Mouse (Mus musculus): Measurements from ENCODE around the gene Ddc. TPM values are rescaled to one million over a fixed set of nuclear protein-coding genes. Genes with fewer than 3 reads are reported as not detected.

Ddc gene
- polyA plus RNA-seq, 1 experiment from 2014 or later: 46.3 TPM

DNA sequence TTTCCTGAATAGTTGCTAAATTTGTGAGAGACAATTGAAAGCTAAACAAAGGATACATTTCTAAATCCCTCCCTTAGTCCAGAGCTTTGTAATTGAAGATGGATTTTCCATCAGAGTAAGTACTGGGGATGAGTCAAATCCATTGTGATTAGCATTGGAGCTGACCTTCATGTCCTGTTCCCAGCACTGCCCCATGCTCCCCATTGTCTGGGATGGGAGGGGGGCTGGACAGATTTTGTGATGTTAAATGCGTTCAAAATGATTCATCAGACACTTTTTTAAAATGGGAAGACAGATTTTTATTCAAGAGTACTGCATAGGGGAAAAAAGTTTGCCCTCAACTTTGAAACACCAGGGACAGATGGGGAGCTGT is 16.2 kb downstream of the Ddc start:
- Histone ChIP-seq H3K9ac (no peak overlapping the region), H3K27me3 (replicated peaks) (no peaks in the 10 kb centered on the region), H3K4me1 (replicated peaks) (peaks cover 34% of the 10 kb centered on the region), H3K27ac (no peak overlapping the region), H3K4me2 (replicated peaks) (no peak overlapping the region), H3K36me3 (no peaks in the 10 kb centered on the region), H3K4me3 (replicated peaks) (no peak overlapping the region), H3K9me3 (no peaks in the 10 kb centered on the region)
- WGBS: 65% methylated on average over 1 of the region's 1 CpGs
- no peak for ATAC-seq

DNA sequence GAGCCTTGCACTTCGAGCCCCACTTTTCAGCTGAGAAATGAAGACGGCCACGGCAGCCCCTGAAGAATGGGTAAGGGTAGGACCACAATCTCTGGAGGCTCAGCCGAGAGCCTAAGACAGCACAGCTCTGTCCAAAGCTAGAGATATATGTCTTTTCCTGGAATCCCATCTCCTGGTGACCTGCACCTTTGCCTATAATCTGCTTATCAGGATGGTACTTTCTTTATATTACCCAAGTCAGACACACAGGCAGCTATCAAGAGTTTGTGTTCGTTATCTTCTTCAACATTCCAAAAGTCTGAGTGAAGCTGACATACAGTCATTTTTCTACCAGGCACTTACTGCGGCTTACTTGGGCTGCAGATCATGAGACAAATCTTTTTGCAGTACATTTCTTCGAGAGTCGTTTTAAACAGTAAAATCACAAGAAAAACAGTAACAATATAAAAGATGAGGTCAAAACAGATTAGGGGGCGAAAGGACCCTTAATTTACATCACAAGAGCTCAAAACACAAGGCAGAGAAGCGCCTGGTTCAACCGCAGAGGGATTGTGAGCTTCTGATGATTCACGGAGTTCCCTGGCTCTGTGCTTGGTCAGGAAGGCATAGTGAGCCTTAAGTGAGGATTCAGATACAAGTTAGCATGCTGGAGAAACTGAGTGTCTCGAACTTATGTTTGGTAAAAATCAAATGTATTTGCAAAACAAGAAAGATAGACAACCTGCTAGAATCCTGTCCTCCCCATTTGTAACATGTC is 16.7 kb downstream of the Ddc start:
- H3K9ac ChIP-seq: no peak overlapping the region

DNA sequence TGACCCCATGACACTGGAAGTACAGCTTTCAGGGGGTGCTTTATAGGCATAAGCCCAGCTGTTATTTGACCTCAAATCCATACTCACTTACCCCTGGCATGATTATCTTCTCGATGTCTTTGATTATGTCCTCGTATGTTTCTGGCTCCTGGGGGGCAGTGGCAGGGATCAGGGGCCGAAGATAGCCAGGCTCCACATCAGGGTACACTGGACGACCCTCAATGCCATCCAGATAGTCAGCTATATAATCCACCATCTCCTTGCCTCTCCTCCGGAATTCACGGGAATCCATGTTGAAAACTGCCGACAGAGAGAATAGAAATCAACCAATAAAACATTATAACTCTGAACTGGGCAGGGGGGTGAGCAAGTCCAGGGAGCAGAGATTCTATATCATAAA is 17.6 kb downstream of the Ddc start:
- Histone ChIP-seq H3K4me1 (replicated peaks) (peaks cover 32% of the 10 kb centered on the region), H3K9me3 (no peaks in the 10 kb centered on the region), H3K36me3 (no peaks in the 10 kb centered on the region), H3K4me3 (replicated peaks) (no peak overlapping the region), H3K9ac (no peak overlapping the region), H3K27me3 (replicated peaks) (no peaks in the 10 kb centered on the region), H3K4me2 (replicated peaks) (no peak overlapping the region), H3K27ac (peak overlapping the region; percentile 95)
- 72% methylated on average over 7 of the region's 7 CpGs for WGBS
- no peak for ATAC-seq

More for the DNA sequence above, 16.7 kb downstream of the Ddc start:
- 50% methylated on average over 13 of the region's 13 CpGs for WGBS
- H3K4me3 ChIP-seq (replicated peaks): no peak overlapping the region
- H3K4me1 ChIP-seq (replicated peaks): peaks cover 34% of the 10 kb centered on the region
- H3K27ac ChIP-seq: peak overlapping the region; percentile 42; the same call in 1 of the 2 replicates
- no peaks in the 10 kb centered on the region for H3K36me3 ChIP-seq
- no peak overlapping the region for H3K4me2 ChIP-seq (replicated peaks)
- H3K27me3 ChIP-seq (replicated peaks): no peaks in the 10 kb centered on the region
- ATAC-seq: no peak
- H3K9me3 ChIP-seq: no peaks in the 10 kb centered on the region

DNA sequence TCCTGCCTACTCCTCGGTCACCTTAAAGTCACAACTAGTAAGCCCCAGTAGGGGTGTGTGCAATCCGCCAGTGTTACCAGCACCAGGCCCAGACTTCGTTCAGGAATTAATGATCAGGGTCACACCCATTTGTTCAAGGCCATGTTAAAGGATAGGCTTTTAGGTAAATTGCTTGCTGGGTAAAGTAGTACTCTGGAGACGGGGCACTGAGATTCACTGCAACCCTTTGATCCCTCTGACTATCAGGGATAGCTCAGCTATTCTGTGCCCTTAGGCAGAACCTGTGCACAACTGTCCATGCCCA is 18.3 kb downstream of the Ddc start:
- peak; percentile 29 for ATAC-seq
- H3K4me1 ChIP-seq (replicated peaks): peaks cover 26% of the 10 kb centered on the region

DNA sequence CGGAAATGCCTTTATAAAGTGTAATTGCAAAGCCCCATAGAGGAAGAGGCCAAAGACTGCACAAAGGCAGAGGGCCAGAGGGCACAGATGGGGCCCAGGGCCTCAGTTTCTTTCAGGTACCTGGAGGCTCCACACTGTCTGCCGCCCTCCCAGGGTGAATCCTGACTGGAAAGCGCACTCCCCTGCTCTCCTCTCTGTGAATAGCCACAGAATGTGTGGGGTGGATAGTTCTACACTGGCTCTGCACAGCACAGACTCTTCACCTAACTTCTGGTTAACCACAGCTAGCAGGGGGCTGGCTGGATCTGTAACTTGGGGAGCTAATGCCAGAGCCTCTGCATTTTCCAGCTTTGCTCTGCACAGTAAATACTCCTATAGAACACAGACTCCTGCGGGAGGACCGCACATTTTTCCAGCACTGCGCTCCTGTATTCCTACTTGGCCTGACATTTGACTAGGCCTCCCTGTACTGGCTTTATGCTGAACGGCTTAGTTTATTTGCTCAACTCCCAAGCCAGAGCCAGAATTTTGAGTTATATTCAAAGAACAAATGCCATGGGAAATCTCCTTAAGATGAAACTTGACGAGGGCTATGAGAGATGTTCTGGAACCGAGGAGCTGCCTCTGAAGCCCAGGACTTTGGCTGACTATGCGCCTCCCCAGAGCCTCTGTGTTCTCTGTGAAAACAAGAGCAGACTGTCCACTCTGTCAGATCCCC is 18.8 kb downstream of the Ddc start:
- Histone ChIP-seq H3K27me3 (replicated peaks) (no peaks in the 10 kb centered on the region), H3K4me3 (replicated peaks) (no peak overlapping the region), H3K36me3 (no peaks in the 10 kb centered on the region), H3K4me1 (replicated peaks) (peaks cover 24% of the 10 kb centered on the region), H3K4me2 (replicated peaks) (no peak overlapping the region), H3K9me3 (no peaks in the 10 kb centered on the region), H3K27ac (peak overlapping the region; percentile 95), H3K9ac (peak overlapping the region; percentile 14; the same call in 1 of the 2 replicates)
- 43% methylated on average over 10 of the region's 10 CpGs for WGBS
- peak; percentile 61 for ATAC-seq

More for the DNA sequence above, 18.3 kb downstream of the Ddc start:
- H3K36me3 ChIP-seq: no peaks in the 10 kb centered on the region
- peak overlapping the region; percentile 95 for H3K27ac ChIP-seq
- 42% methylated on average over 4 of the region's 4 CpGs for WGBS
- no peak overlapping the region for H3K9ac ChIP-seq
- H3K9me3 ChIP-seq: no peaks in the 10 kb centered on the region
- H3K27me3 ChIP-seq (replicated peaks): no peaks in the 10 kb centered on the region
- no peak overlapping the region for H3K4me2 ChIP-seq (replicated peaks)
- H3K4me3 ChIP-seq (replicated peaks): no peak overlapping the region

DNA sequence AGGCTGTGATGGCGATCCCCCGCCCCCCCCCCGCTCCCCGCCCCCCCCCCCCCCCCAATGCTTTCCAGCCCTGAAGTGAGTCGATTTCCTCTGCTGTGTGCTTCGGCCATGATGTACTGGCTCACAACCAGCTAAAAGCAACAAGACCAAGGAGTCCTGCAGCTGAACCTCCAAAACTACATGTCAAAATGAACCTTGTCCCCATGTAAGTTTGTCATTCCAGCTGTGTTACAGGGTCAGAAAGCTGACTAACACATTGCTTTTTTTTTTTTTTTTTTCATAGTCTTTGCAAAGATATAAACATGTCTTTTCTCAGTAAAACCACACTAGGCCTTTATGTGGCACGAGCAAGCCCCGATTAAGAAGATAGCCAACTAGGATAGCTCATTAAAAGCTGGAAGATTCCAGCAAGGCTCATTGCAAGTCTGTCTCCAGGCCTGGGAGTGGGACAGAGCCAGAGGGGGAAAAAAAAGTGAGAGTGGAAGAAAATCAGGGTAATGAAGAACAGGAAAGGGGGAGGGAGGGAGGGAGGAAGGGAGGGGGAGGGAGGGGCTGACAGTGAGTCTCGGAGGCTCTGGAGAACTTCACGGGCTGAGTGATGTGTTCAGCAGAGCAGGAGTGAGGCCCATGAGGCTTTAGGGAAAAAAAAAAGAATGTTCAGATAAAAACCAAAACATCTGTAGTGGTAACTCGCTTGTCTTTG is 19.5 kb downstream of the Ddc start:
- ATAC-seq: peak; percentile 78
- Histone ChIP-seq H3K4me3 (replicated peaks) (no peak overlapping the region), H3K9me3 (no peaks in the 10 kb centered on the region), H3K27me3 (replicated peaks) (no peaks in the 10 kb centered on the region), H3K9ac (no peak overlapping the region), H3K27ac (peak overlapping the region; percentile 95), H3K4me2 (replicated peaks) (no peak overlapping the region), H3K4me1 (replicated peaks) (peaks cover 21% of the 10 kb centered on the region), H3K36me3 (no peaks in the 10 kb centered on the region)
- WGBS: 14% methylated on average over 11 of the region's 11 CpGs

DNA sequence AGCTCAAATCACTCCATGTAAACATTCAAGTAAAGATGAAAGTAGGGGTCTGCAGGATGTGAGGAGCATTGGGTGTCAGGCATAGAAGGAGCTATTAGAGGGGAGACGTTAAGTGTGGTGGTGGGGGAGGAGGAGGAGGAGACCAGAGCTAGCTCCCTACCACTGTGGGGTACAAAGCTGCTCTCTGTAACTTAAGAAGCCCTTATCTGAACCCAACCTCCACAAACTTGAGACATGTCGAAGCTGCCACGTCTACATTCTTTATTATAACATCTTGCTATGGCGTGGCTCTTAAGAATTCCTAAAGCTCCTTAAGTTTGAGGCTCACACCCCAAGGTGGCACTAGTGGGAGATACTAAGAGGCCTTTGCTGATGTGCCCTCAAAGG is 20.1 kb downstream of the Ddc start:
- Histone ChIP-seq H3K27me3 (replicated peaks) (no peaks in the 10 kb centered on the region), H3K36me3 (no peaks in the 10 kb centered on the region), H3K4me2 (replicated peaks) (no peak overlapping the region), H3K4me3 (replicated peaks) (no peak overlapping the region), H3K9ac (no peak overlapping the region), H3K9me3 (no peaks in the 10 kb centered on the region), H3K27ac (peak overlapping the region; percentile 95), H3K4me1 (replicated peaks) (peaks cover 25% of the 10 kb centered on the region)
- ATAC-seq: no peak
- 34% methylated on average over 4 of the region's 4 CpGs for WGBS

DNA sequence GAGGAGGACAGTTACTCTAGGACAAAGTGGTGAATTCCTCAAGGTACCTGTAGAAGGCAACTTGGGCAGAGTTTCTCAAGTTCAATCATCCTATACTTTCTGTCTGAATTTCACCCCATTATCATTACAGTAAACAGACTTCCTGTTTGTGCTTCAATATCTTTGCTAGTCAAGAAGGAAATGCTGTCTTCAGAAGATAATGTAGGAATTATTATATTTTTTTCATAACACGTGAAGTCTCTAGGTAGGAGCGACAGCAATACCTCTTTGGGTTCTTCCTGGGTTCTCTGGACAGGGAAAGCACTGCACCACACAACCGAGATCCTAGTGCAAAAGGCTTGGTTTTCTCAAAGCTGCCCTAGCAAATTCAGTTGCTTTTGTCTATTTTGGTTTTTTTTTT is 21.6 kb downstream of the Ddc start:
- Histone ChIP-seq H3K36me3 (no peaks in the 10 kb centered on the region), H3K4me2 (replicated peaks) (no peak overlapping the region), H3K4me1 (replicated peaks) (peaks cover 35% of the 10 kb centered on the region), H3K27ac (no peak overlapping the region; the same call in 1 of the 2 replicates), H3K27me3 (replicated peaks) (no peaks in the 10 kb centered on the region), H3K4me3 (replicated peaks) (no peak overlapping the region), H3K9me3 (no peaks in the 10 kb centered on the region), H3K9ac (no peak overlapping the region)
- WGBS: 85% methylated on average over 3 of the region's 3 CpGs
- no peak for ATAC-seq

DNA sequence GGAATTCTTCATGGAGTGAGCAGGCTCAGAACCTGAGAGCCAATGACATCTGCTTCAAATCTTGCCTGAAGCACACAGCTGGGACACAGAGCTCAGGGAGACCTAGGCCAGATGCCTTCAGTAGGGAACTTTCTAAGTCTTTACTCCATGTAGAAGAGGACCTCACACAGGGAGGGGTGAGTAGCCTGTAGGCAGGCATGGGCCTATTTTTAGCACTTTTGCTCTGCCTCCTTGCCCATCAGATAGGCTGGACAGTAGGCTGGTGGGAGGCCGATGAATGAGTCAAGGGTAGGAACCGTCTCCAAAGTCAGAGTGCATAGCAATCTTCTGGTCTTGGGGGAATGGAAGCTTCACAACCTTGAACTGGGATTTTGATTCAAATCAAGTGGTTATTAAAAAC is 22.7 kb downstream of the Ddc start:
- ATAC-seq: no peak

DNA sequence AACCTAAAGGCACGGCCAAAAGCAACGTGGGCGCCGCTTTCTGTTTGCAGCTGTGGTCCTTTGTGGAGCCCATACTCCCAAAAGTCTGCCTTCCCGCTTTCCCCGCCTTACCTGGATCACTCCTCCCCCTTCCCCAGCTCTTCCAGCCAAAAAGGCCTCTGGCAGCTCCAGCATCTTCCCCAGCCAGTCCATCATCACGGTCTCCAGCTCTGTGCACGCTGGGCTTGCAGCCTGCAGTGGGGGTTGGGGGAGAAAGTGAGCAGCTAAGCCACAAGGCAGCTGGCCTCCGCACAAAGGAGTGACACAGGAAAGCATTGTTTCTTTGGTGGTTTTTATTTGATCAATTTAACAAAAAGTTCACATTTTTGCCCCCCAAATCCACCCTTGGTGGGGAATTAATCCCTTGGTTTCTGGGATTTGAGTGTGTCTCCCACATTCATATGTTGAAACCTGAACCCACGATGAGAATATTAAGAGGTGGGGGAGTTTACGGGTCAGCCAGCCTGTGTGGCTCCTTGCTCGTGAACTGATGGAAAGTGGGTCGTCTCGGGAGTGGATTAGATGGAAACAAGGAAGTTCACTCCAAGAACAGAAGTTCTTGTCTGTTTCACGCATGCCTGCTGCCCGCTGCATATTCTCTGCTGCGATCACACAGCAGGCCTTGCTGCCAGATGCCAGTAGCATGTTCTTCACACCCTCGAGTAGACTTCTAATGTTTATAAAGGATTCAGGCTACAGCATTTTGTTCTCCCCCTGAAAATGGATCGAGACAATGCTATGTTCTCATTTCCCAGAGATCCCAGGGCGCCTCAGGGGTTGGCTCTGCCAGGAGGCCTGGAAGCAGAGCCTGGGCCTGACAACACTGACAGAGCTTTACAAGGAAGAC is 24.7 kb downstream of the Ddc start:
- Histone ChIP-seq H3K27me3 (replicated peaks) (no peaks in the 10 kb centered on the region), H3K4me2 (replicated peaks) (no peak overlapping the region), H3K27ac (peak overlapping the region; percentile 71), H3K4me3 (replicated peaks) (no peak overlapping the region), H3K9ac (no peak overlapping the region), H3K36me3 (no peaks in the 10 kb centered on the region), H3K4me1 (replicated peaks) (peaks cover 24% of the 10 kb centered on the region), H3K9me3 (no peaks in the 10 kb centered on the region)
- peak; percentile 65 for ATAC-seq
- WGBS: 55% methylated on average over 20 of the region's 20 CpGs

More for the DNA sequence above, 22.7 kb downstream of the Ddc start:
- Histone ChIP-seq H3K27me3 (replicated peaks) (no peaks in the 10 kb centered on the region), H3K4me1 (replicated peaks) (peaks cover 35% of the 10 kb centered on the region), H3K9me3 (no peaks in the 10 kb centered on the region), H3K9ac (no peak overlapping the region), H3K4me2 (replicated peaks) (no peak overlapping the region), H3K4me3 (replicated peaks) (no peak overlapping the region), H3K36me3 (no peaks in the 10 kb centered on the region), H3K27ac (no peak overlapping the region)
- WGBS: 85% methylated on average over 2 of the region's 2 CpGs

DNA sequence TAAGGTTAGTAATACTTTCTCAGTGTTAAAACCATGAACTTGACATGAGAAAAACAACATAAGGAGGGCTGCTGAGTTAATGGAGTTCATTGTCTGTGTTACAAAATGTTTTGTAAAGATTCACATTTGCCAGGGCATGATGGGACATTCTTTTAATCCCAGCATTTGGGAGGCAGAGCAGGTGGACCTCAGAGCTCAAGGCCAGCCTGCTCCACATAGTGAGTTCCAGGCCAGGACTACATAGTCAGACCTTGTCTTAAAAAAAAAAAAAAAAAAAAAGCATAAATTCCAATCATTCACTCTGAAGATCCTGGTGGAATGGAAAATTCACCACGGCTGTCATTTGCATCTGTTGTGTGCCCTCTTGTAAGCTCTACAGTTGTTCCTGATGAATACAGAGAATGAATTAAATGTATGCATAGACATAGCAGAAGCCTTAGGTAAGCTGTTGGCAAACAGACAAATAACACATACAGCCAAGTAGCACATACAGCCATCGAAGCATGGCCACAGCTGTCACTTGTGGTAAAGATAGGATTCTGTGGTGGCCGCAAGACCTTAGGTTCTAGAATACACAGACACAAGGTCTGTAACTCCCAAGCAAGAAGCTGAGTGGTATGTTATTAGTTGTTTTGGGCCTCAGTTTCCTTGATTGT is 25.7 kb downstream of the Ddc start:
- Histone ChIP-seq H3K27ac (peak overlapping the region; percentile 71), H3K36me3 (no peaks in the 10 kb centered on the region), H3K9ac (no peak overlapping the region), H3K4me3 (replicated peaks) (no peak overlapping the region), H3K27me3 (replicated peaks) (no peaks in the 10 kb centered on the region), H3K9me3 (no peaks in the 10 kb centered on the region), H3K4me1 (replicated peaks) (peaks cover 24% of the 10 kb centered on the region), H3K4me2 (replicated peaks) (no peak overlapping the region)
- no peak for ATAC-seq
- WGBS: 60% methylated on average over 3 of the region's 3 CpGs

Measured in intestine, embryonic 15.5 days (tissue).